Mouse (Mus musculus) myocyte (in vitro differentiated cells): Measurements from ENCODE around the gene Mrpl2.

Experiments used
- CEBPB ChIP-seq: IDR thresholded peaks from 2 replicates; pipeline ENCODE4 v1.6.1; 2011; ENCODE audit warnings: mild to moderate bottlenecking, moderate library complexity; ENCODE audit not compliant: poor library complexity, insufficient read depth, severe bottlenecking
- E2F4 ChIP-seq: IDR thresholded peaks from one replicate; pipeline ENCODE4 v1.6.1; 2011; ENCODE audit warnings: mild to moderate bottlenecking, control low read depth, moderate library complexity; ENCODE audit not compliant: insufficient read depth
- MAX ChIP-seq: IDR thresholded peaks from one replicate; pipeline ENCODE4 v1.6.1; 2011; ENCODE audit warnings: low read depth, mild to moderate bottlenecking, control low read depth
- MYOD1 ChIP-seq, 3 experiments: IDR thresholded peaks; one replicate each; pipeline ENCODE4 v1.6.1; 2011; ENCODE audit warnings: control low read depth in 2 of 3, low read depth in 2 of 3, mild to moderate bottlenecking in 2 of 3, moderate library complexity in 1 of 3; ENCODE audit not compliant: insufficient read length in 2 of 3, control insufficient read depth in 1 of 3
- POLR2A ChIP-seq: IDR thresholded peaks from one replicate; pipeline ENCODE4 v1.6.1; 2011; ENCODE audit warnings: low read depth, mild to moderate bottlenecking, control low read depth, moderate library complexity; ENCODE audit not compliant: insufficient read length
- POLR2AphosphoS2 ChIP-seq: IDR thresholded peaks from one replicate; pipeline ENCODE4 v1.6.1; 2011; ENCODE audit warnings: low read depth, control low read depth; ENCODE audit not compliant: insufficient read length
- REST ChIP-seq: IDR thresholded peaks from one replicate; pipeline ENCODE4 v1.6.1; 2011; ENCODE audit warnings: mild to moderate bottlenecking, control low read depth, moderate library complexity; ENCODE audit not compliant: insufficient read depth, insufficient read length
- SRF ChIP-seq: IDR thresholded peaks from one replicate; pipeline ENCODE4 v1.6.1; 2011; ENCODE audit warnings: low read depth; ENCODE audit not compliant: control insufficient read depth, insufficient read length
- TCF3 ChIP-seq: IDR thresholded peaks from one replicate; pipeline ENCODE4 v1.6.1; 2011; ENCODE audit warnings: low read depth, control low read depth; ENCODE audit not compliant: insufficient read length
- USF1 ChIP-seq: IDR thresholded peaks from one replicate; pipeline ENCODE4 v1.6.1; 2011; ENCODE audit warnings: low read depth, mild to moderate bottlenecking, control low read depth, moderate library complexity

- no peak for TF ChIP-seq POLR2A
- TF ChIP-seq USF1: no peak
- TF ChIP-seq CEBPB: no peak
- TF ChIP-seq POLR2AphosphoS2: no peak
- TF ChIP-seq E2F4: no peak
- no peak for TF ChIP-seq TCF3
- no peak for TF ChIP-seq SRF
- no peak for TF ChIP-seq MAX
- no peak for TF ChIP-seq MYOD1 (IDR thresholded peaks at IDR 0.05; ENCODE audit: control insufficient read depth in 1 of 3, insufficient read length in 2 of 3, low read depth in 2 of 3)
- TF ChIP-seq REST: no peak
These were observed 27.0 kb upstream of the Mrpl2 start for GRCm38 (mm10) chr17:46618769-46619682.
